Mouse (Mus musculus) G1E (cell line): ENCODE data around the gene Ralgapa1.

Experiments used
- CTCF ChIP-seq: IDR thresholded peaks from 2 replicates; pipeline ENCODE4 v1.5.1; 2012; ENCODE audit warnings: low read depth, low read length, inconsistent platforms, mixed read lengths
- GATA1 ChIP-seq: IDR thresholded peaks from 2 replicates; pipeline ENCODE4 v1.6.1; 2012; ENCODE audit warnings: borderline replicate concordance, low read length, inconsistent platforms, mixed read lengths
- GATA2 ChIP-seq: IDR thresholded peaks from 2 replicates; pipeline ENCODE4 v1.6.1; 2012; ENCODE audit warnings: low read depth, low read length, inconsistent platforms, borderline replicate concordance
- TAL1 ChIP-seq: conservative IDR thresholded peaks from 2 replicates; pipeline ENCODE4 v1.6.1; 2012; ENCODE audit warnings: low read depth, low read length, inconsistent platforms, mixed read lengths

- TF ChIP-seq CTCF (no peak), TAL1 (no peak), GATA1 (no peak), GATA2 (no peak)
Observed at GRCm38 (mm10) chr12:55604411-55604810, 216.6 kb downstream of the Ralgapa1 start.
